13 mouse cellular contexts compared by ENCODE assay signal in the genomic region with DNA sequence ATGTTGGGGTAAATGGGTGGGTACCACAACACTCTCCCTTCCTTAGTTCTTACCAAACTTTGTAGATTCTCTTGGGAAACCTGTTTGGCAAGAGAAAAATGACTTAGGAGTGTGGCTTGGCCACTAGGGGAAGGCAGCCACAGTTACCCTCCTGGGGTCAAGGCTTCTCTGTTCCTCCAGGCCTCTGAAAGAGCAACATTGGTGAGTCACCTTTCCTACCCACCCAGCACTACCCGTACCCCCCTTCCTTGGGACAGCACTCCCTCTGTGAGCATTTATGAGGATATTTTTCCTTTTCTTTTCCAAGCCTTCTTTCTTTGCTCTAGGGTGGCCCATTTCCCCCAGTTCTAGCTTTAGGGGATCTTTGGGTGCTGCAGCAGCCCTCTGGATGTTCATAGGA. TPM values are rescaled to one million over a fixed set of nuclear protein-coding genes. Genes with fewer than 3 reads are reported as not detected.
DNase-seq lines count a peak whose midpoint lies in the region; ATAC-seq lines count a peak whose summit lies in the region.
"Had no signal": no experiment of that assay in that cellular context is flagged by ENCODE, and none has a peak within 500 bp of the region (broad histone marks: within the 10 kb centered on the region; RNA-seq: fewer than 3 reads in every experiment).

No protein-coding gene starts in this region.

- intact Hi-C loops in heart, postnatal 36 days (cut with DNase I) = loop anchor here (2.0 kb wide), 1 partner anchor 31 kb away; no protein-coding TSS in a partner anchor

- no peaks in the 10 kb centered on the region for H3K27me3 ChIP-seq in heart, embryonic 16.5 days (ENCODE audit: control insufficient read depth, insufficient read depth, low read length)
- H3K27me3 ChIP-seq in liver, embryonic 13.5 days = no peaks in the 10 kb centered on the region

- peaks cover 40% of the 10 kb centered on the region for H3K4me1 ChIP-seq in heart, embryonic 16.5 days (ENCODE audit: control insufficient read depth, insufficient read depth, low read length)
- peaks cover 68% of the 10 kb centered on the region for H3K4me1 ChIP-seq in liver, embryonic 13.5 days (replicated peaks)

- no peaks in the 10 kb centered on the region for H3K9me3 ChIP-seq in heart, embryonic 16.5 days (replicated peaks; ENCODE audit: control insufficient read depth, low read length)
- no peaks in the 10 kb centered on the region for H3K9me3 ChIP-seq in liver, embryonic 13.5 days (replicated peaks)
- H3K9me3 ChIP-seq: embryonic facial prominence, embryonic 12.5 days had no signal

- H3K27ac ChIP-seq in heart, embryonic 16.5 days (ENCODE audit: low read length) = no peak overlapping the region; the same call in 1 of the 2 replicates
- peak overlapping the region; percentile 89 for H3K27ac ChIP-seq in liver, embryonic 13.5 days

- no peak for ATAC-seq in heart, embryonic 16.5 days (replicated peaks; ENCODE audit: extremely low read depth, insufficient read depth, low FRiP score)
- ATAC-seq in liver, embryonic 13.5 days (ENCODE audit: low read depth) = no peak

- peak overlapping the region; percentile 96; the same call in 1 of the 2 replicates for H3K4me2 ChIP-seq in heart, embryonic 16.5 days (ENCODE audit: low read depth, low read length)
- H3K4me2 ChIP-seq in liver, embryonic 13.5 days = peak overlapping the region; percentile 89

- DNase-seq in heart, postnatal 36 days = no peak
- peak; percentile 85 for DNase-seq in 416B (ENCODE audit: low read depth)
- DNase-seq in adrenal gland, adult 8-10 months = peak; percentile 66
- no peak for DNase-seq in liver, embryonic 13.5 days
- DNase-seq in yolk sac, embryonic 10.5 days (ENCODE audit: low spot score) = no peak
- no peak for DNase-seq in urinary bladder, adult 18-20 months (ENCODE audit: low spot score in 2 of 2)
- no peak for DNase-seq in layer of hippocampus, adult 8-10 months (ENCODE audit: low spot score in 2 of 2)
- DNase-seq: kidney, postnatal 25 days; lung, adult 2 months; right cerebral cortex, adult 18-20 months; thymus, adult 2 months had no signal

- 0 out of 2 replicates have a peak, but pooled peaks cover 3% of the 10 kb centered on the region for H3K36me3 ChIP-seq in heart, embryonic 16.5 days (ENCODE audit: control insufficient read depth, insufficient read depth)
- H3K36me3 ChIP-seq in liver, embryonic 13.5 days = peaks cover 25% of the 10 kb centered on the region
- H3K36me3 ChIP-seq: embryonic facial prominence, embryonic 12.5 days had no signal

- no peak overlapping the region for H3K9ac ChIP-seq in heart, embryonic 16.5 days (ENCODE audit: low read length)
- 0 out of 2 replicates have a peak overlapping the region, but pooled peaks have one; percentile 87 for H3K9ac ChIP-seq in liver, embryonic 13.5 days
- H3K9ac ChIP-seq: embryonic facial prominence, embryonic 12.5 days had no signal

- 85% methylated on average over 1 of the region's 1 CpGs for WGBS in heart, embryonic 16.5 days
- 48% methylated on average over 1 of the region's 1 CpGs for WGBS in liver, embryonic 13.5 days (ENCODE audit: insufficient replicate concordance)

- H3K4me3 ChIP-seq in heart, embryonic 16.5 days (ENCODE audit: low read length) = no peak overlapping the region
- H3K4me3 ChIP-seq in liver, embryonic 13.5 days (replicated peaks) = no peak overlapping the region

RNA-seq across cellular contexts. Expression of a gene that starts 1.8 kb away (rescaled TPM):
- polyA plus RNA-seq in heart, embryonic 16.5 days (2015; fragmentation: Nextera tagmentation; extraction: Ambion mirVana) = 11.2 and 14.8 TPM in 2 replicates
- 10 to 100 TPM; 13.8 to 13.9 TPM for total RNA-seq in heart, postnatal 36 days (2021)
- 10 to 100 TPM; 79.6 to 95.9 (median 87.5) TPM for total RNA-seq in adrenal gland, adult 8-10 months (2022)
- polyA plus RNA-seq in liver, embryonic 13.5 days (2015; fragmentation: Nextera tagmentation; extraction: Ambion mirVana) = 5.2 and 7.5 TPM in 2 replicates
- total RNA-seq in layer of hippocampus, adult 8-10 months (2022) = 10 to 100 TPM; 25.6 to 39.3 (median 29.1) TPM

RNA-seq across cellular contexts. Expression of a gene that starts 9.1 kb away (rescaled TPM):
- 1.1 and 1.5 TPM in 2 replicates for polyA plus RNA-seq in heart, embryonic 16.5 days (2015; fragmentation: Nextera tagmentation; extraction: Ambion mirVana)
- 1 to 10 TPM in 1 of 2 experiments, under 1 TPM in 1; 0.95 to 1.0 TPM for total RNA-seq in heart, postnatal 36 days (2021)
- total RNA-seq in adrenal gland, adult 8-10 months (2022) = 10 to 100 TPM in 3 of 4 experiments, 1 to 10 TPM in 1; 5.8 to 22.3 (median 14.0) TPM
- 6.0 and 6.5 TPM in 2 replicates for polyA plus RNA-seq in liver, embryonic 13.5 days (2015; fragmentation: Nextera tagmentation; extraction: Ambion mirVana)
- total RNA-seq in layer of hippocampus, adult 8-10 months (2022) = 1 to 10 TPM; 6.6 to 8.4 (median 7.8) TPM

RNA-seq across cellular contexts. Expression of a gene that starts 39.8 kb away (rescaled TPM):
- 55.1 and 60.6 TPM in 2 replicates for polyA plus RNA-seq in heart, embryonic 16.5 days (2015; fragmentation: Nextera tagmentation; extraction: Ambion mirVana)
- 10 to 100 TPM; 12.5 to 15.6 TPM for total RNA-seq in heart, postnatal 36 days (2021)
- total RNA-seq in adrenal gland, adult 8-10 months (2022) = 10 to 100 TPM; 46.5 to 54.7 (median 50.7) TPM
- 122 and 128 TPM in 2 replicates for polyA plus RNA-seq in liver, embryonic 13.5 days (2015; fragmentation: Nextera tagmentation; extraction: Ambion mirVana)
- 10 to 100 TPM; 36.2 to 39.7 (median 39.3) TPM for total RNA-seq in layer of hippocampus, adult 8-10 months (2022)

RNA-seq across cellular contexts. Expression of a gene that starts 51.0 kb away (rescaled TPM):
- polyA plus RNA-seq in heart, embryonic 16.5 days (2015; fragmentation: Nextera tagmentation; extraction: Ambion mirVana) = 0.06 and 0.08 TPM in 2 replicates
- not detected for total RNA-seq in heart, postnatal 36 days (2021)
- 1 to 10 TPM; 1.1 to 3.0 (median 1.4) TPM for total RNA-seq in adrenal gland, adult 8-10 months (2022)
- not detected in 2 replicates for polyA plus RNA-seq in liver, embryonic 13.5 days (2015; fragmentation: Nextera tagmentation; extraction: Ambion mirVana)
- total RNA-seq in layer of hippocampus, adult 8-10 months (2022) = 1 to 10 TPM in 2 of 4 experiments, under 1 TPM in 2; 0.68 to 3.4 (median 1.7) TPM
- polyA plus RNA-seq: lung, adult 2 months had no signal

Comparison
In these comparisons a context has a peak if more than half of its experiments do, and no peak if none do; other contexts are left out.
1. DNase-seq: peak in 416B (single experiment) and adrenal gland, adult 8-10 months (single experiment); none in heart, postnatal 36 days (0 of 2), liver, embryonic 13.5 days (single experiment), yolk sac, embryonic 10.5 days (single experiment), urinary bladder, adult 18-20 months (0 of 2) and layer of hippocampus, adult 8-10 months (0 of 2).